8 mouse cellular contexts compared by ENCODE assay signal in the genomic region with DNA sequence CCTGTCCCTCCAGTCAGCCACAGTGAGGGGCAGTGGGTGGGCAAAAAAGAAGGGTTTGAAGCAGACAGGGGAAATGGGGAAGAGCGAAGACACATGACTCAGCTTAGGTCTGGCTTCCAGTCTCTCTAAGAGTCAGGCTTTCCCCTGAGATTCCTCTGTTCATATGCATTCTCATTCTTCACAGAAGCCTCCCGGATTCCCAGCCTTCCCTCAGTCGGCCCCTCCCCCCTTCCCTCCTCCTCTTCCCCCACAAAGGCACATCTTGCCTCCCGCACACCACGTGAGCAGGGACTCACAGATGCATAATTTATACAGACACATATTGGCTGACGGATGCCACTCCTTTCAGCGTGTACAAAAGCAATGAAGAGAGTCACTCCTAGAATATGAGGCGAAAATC.
DNase-seq lines count a peak whose midpoint lies in the region; ATAC-seq and TF ChIP-seq lines count a peak whose summit lies in the region.

No protein-coding gene starts in this region.

- no peaks in the 10 kb centered on the region for H3K9me3 ChIP-seq in forebrain, postnatal 0 days (ENCODE audit: low read length)
- H3K9me3 ChIP-seq in stomach, postnatal 0 days (ENCODE audit: control insufficient read depth, low read length), result no peaks in the 10 kb centered on the region

- no peak for ATAC-seq in cerebellum, adult (ENCODE audit: insufficient number of reproducible peaks, low FRiP score, low TSS enrichment)
- ATAC-seq in forebrain, postnatal 0 days, result peak; percentile 97
- ATAC-seq in stomach, postnatal 0 days (ENCODE audit: low FRiP score, low TSS enrichment), result no peak
- no peak for ATAC-seq in erythroid progenitor cell, adult 5-6 weeks (replicated peaks; ENCODE audit: low FRiP score, poor library complexity, severe bottlenecking)

- peaks cover 5% of the 10 kb centered on the region; the same call in 1 of the 2 replicates for H3K4me1 ChIP-seq in forebrain, postnatal 0 days (ENCODE audit: insufficient read depth)
- no peaks in the 10 kb centered on the region for H3K4me1 ChIP-seq in stomach, postnatal 0 days (replicated peaks; ENCODE audit: control insufficient read depth, insufficient read depth)

- H3K4me3 ChIP-seq in forebrain, postnatal 0 days (ENCODE audit: low read depth, low read length), result peak overlapping the region; percentile 19; the same call in 1 of the 2 replicates
- H3K4me3 ChIP-seq in stomach, postnatal 0 days (ENCODE audit: low read depth, low read length), result no peak overlapping the region

- TF ChIP-seq EP300 in stomach, postnatal 0 days (optimal IDR thresholded peaks at IDR 0.05), result no peak

- H3K27me3 ChIP-seq in forebrain, postnatal 0 days (ENCODE audit: insufficient read depth, low read length), result no peaks in the 10 kb centered on the region
- H3K27me3 ChIP-seq in stomach, postnatal 0 days (ENCODE audit: control insufficient read depth, insufficient read depth, low read length), result no peaks in the 10 kb centered on the region

- TF ChIP-seq CTCF in forebrain, postnatal 0 days (IDR thresholded peaks at IDR 0.05; ENCODE audit: low read depth), result no peak
- TF ChIP-seq CTCF in stomach, postnatal 0 days (IDR thresholded peaks at IDR 0.05; ENCODE audit: low read depth), result no peak

- H3K9ac ChIP-seq in forebrain, postnatal 0 days, result peak overlapping the region; percentile 53
- no peak overlapping the region for H3K9ac ChIP-seq in stomach, postnatal 0 days (ENCODE audit: low read length)

- peak overlapping the region; percentile 43 for H3K4me2 ChIP-seq in forebrain, postnatal 0 days (ENCODE audit: low read depth)
- H3K4me2 ChIP-seq in stomach, postnatal 0 days (replicated peaks; ENCODE audit: low read depth), result peak overlapping the region; percentile 38

- WGBS in forebrain, postnatal 0 days, result 0% methylated on average over 8 of the region's 8 CpGs
- WGBS in stomach, postnatal 0 days, result 5% methylated on average over 8 of the region's 8 CpGs

- no peaks in the 10 kb centered on the region for H3K36me3 ChIP-seq in forebrain, postnatal 0 days (ENCODE audit: insufficient read depth)
- no peaks in the 10 kb centered on the region for H3K36me3 ChIP-seq in stomach, postnatal 0 days (ENCODE audit: control insufficient read depth, insufficient read depth, low read length)

- peak; percentile 86 to 90 for DNase-seq in cerebellum, postnatal 10 days
- DNase-seq in Muller cell, postnatal 12 days (ENCODE audit: inconsistent ontology term), result peak; percentile 76
- peak; percentile 93 for DNase-seq in forebrain, postnatal 0 days
- peak; percentile 57 to 71 for DNase-seq in layer of hippocampus, postnatal 14 days (ENCODE audit: low spot score in 2 of 2)
- peak; percentile 93 for DNase-seq in mesoderm, embryonic 11.5 days (ENCODE audit: low read depth, low spot score)
- peak; percentile 28 for DNase-seq in stomach, postnatal 0 days (ENCODE audit: low spot score)

- peak overlapping the region; percentile 96 for H3K27ac ChIP-seq in forebrain, postnatal 0 days (ENCODE audit: low read depth, low read length)
- no peak overlapping the region for H3K27ac ChIP-seq in stomach, postnatal 0 days (replicated peaks)

Comparison
In these comparisons a context has a peak if more than half of its experiments do, and no peak if none do; other contexts are left out.
1. DNase-seq: peak in every context shown above with its lines; median percentile 93 in forebrain, postnatal 0 days; 93 in mesoderm, embryonic 11.5 days; 88 in cerebellum, postnatal 10 days; 76 in Muller cell, postnatal 12 days; 64 in layer of hippocampus, postnatal 14 days; 28 in stomach, postnatal 0 days.